Mouse (Mus musculus): ENCODE measurements around the gene Trim3. TPM values are rescaled to one million over a fixed set of nuclear protein-coding genes. Genes with fewer than 3 reads are reported as not detected.

The Trim3 gene
- polyA plus RNA-seq, 1 experiment from 2014 or later = 44.0 TPM

GRCm38 (mm10) chr7:105570756-105571155 is 62.6 kb downstream of the Trim3 start:
- ATAC-seq (ENCODE audit: insufficient number of reproducible peaks, insufficient read depth, low FRiP score, low TSS enrichment) = no peak
- Histone ChIP-seq H3K9me3 (no peaks in the 10 kb centered on the region), H3K4me2 (replicated peaks) (no peak overlapping the region), H3K4me3 (no peak overlapping the region), H3K27ac (no peak overlapping the region), H3K36me3 (peaks cover 46% of the 10 kb centered on the region), H3K9ac (no peak overlapping the region), H3K27me3 (no peaks in the 10 kb centered on the region), H3K4me1 (peaks cover 21% of the 10 kb centered on the region)
- 79% methylated on average over 4 of the region's 4 CpGs for WGBS

DNA sequence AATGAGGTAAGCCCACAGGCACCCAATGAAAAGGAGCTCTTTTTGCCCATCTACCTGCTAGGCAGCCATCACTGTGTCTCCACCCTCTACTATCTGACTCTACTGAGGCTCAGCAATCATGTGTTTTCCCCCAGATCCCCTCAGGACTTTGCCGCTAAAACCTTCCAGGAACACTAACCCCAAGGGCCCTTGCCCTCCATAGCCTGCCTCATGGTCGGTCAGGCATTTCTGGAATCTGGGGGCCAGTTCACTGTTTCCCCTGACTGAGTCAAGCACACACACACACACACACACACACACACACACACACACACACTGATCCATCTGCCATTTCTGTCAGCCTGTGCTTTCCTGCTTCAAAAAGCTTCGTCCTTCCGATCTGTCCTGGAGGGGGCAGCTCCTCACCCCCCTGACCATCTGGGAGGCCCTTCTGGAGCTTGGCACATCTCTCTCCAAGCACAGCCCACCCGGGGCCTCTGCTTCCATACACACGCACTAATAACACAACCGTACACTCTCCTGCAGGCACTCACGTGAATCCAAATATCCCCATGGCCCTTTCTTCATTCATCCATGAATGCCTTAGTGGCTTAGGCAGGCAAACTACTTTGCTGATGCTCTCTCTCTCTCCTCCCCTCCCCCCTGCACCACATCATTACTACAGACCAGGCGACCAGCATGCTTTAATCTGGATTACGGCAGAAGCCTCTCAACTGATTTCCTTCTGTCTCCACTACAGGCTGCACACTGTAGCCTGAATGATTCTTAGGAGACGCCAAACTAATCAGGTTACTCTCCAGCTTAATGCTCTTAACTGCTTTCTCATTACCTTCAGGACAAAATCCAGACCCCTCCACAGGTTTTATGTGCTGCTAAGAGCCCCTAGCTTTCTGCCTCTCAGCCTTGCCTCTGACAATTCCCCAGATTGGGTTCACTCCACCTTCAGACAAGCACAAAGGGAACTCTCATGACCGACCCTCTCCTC is 63.6 kb downstream of the Trim3 start:
- Histone ChIP-seq H3K27me3 (no peaks in the 10 kb centered on the region), H3K27ac (peak overlapping the region; percentile 46; the same call in 1 of the 2 replicates), H3K4me1 (peaks cover 21% of the 10 kb centered on the region), H3K9ac (no peak overlapping the region), H3K4me3 (no peak overlapping the region), H3K4me2 (replicated peaks) (peak overlapping the region; percentile 15; the same call in 1 of the 2 replicates), H3K9me3 (no peaks in the 10 kb centered on the region), H3K36me3 (peaks cover 55% of the 10 kb centered on the region)
- WGBS = 29% methylated on average over 12 of the region's 12 CpGs
- no peak for ATAC-seq (ENCODE audit: insufficient number of reproducible peaks, insufficient read depth, low FRiP score, low TSS enrichment)

DNA sequence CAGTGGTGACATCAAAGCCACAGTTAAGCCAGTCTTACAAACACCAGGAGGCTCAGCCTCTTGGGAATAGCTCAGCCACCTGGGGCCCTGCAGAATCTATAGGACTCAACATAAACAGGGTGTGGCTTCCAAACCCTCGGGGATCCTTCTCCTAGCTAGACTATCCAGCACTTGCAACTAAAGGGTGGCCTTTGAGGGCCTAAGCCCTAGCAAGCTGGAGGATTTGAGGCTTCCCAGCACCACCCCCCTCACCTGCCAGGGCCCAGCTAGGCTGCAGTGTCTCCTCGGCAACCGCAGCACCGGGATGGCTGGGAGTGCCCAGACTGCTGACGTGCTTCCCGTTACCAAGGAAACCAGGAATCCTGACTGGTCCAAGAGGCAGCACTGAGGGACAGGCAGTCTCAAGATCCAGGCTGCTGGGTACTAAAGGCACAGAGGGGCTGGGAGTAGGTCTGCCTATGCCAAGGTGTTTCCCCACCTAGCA is 64.3 kb downstream of the Trim3 start:
- Histone ChIP-seq H3K4me2 (replicated peaks) (0 out of 2 replicates have a peak overlapping the region, but pooled peaks have one; percentile 7), H3K9ac (no peak overlapping the region)

GRCm38 (mm10) chr7:105568583-105568982 is 64.8 kb downstream of the Trim3 start:
- H3K9ac ChIP-seq = no peak overlapping the region
- no peaks in the 10 kb centered on the region for H3K9me3 ChIP-seq
- 25% methylated on average over 7 of the region's 7 CpGs for WGBS
- H3K4me3 ChIP-seq = no peak overlapping the region
- peak; percentile 43; the same call in 1 of the 2 replicates for ATAC-seq (ENCODE audit: insufficient number of reproducible peaks, insufficient read depth, low FRiP score, low TSS enrichment)
- H3K4me1 ChIP-seq = peaks cover 21% of the 10 kb centered on the region
- H3K27me3 ChIP-seq = no peaks in the 10 kb centered on the region
- peak overlapping the region; percentile 47; the same call in 1 of the 2 replicates for H3K27ac ChIP-seq
- H3K36me3 ChIP-seq = peaks cover 55% of the 10 kb centered on the region
- H3K4me2 ChIP-seq (replicated peaks) = 0 out of 2 replicates have a peak overlapping the region, but pooled peaks have one; percentile 7

More for the DNA sequence above, 64.3 kb downstream of the Trim3 start:
- WGBS = 4% methylated on average over 6 of the region's 6 CpGs
- H3K36me3 ChIP-seq = peaks cover 56% of the 10 kb centered on the region
- no peak overlapping the region for H3K4me3 ChIP-seq
- H3K27me3 ChIP-seq = no peaks in the 10 kb centered on the region
- H3K9me3 ChIP-seq = no peaks in the 10 kb centered on the region
- peaks cover 21% of the 10 kb centered on the region for H3K4me1 ChIP-seq
- peak; percentile 77 for ATAC-seq (ENCODE audit: insufficient number of reproducible peaks, insufficient read depth, low FRiP score, low TSS enrichment)
- H3K27ac ChIP-seq = peak overlapping the region; percentile 47; the same call in 1 of the 2 replicates

GRCm38 (mm10) chr7:105565071-105565836 is 68.1 kb downstream of the Trim3 start:
- 88% methylated on average over 17 of the region's 17 CpGs for WGBS
- no peaks in the 10 kb centered on the region for H3K27me3 ChIP-seq
- no peaks in the 10 kb centered on the region for H3K9me3 ChIP-seq
- H3K27ac ChIP-seq = no peak overlapping the region
- H3K9ac ChIP-seq = no peak overlapping the region
- peaks cover 59% of the 10 kb centered on the region for H3K36me3 ChIP-seq
- no peak overlapping the region for H3K4me2 ChIP-seq (replicated peaks)
- no peak for ATAC-seq (ENCODE audit: insufficient number of reproducible peaks, insufficient read depth, low FRiP score, low TSS enrichment)
- peaks cover 18% of the 10 kb centered on the region for H3K4me1 ChIP-seq
- no peak overlapping the region for H3K4me3 ChIP-seq

GRCm38 (mm10) chr7:105563367-105563766 is 70.0 kb downstream of the Trim3 start:
- H3K4me3 ChIP-seq = no peak overlapping the region
- ATAC-seq (ENCODE audit: insufficient number of reproducible peaks, insufficient read depth, low FRiP score, low TSS enrichment) = no peak
- peaks cover 75% of the 10 kb centered on the region for H3K36me3 ChIP-seq
- WGBS = 85% methylated on average over 3 of the region's 3 CpGs
- no peaks in the 10 kb centered on the region for H3K4me1 ChIP-seq
- H3K9me3 ChIP-seq = no peaks in the 10 kb centered on the region
- no peak overlapping the region for H3K27ac ChIP-seq
- H3K9ac ChIP-seq = no peak overlapping the region
- H3K4me2 ChIP-seq (replicated peaks) = no peak overlapping the region
- H3K27me3 ChIP-seq = no peaks in the 10 kb centered on the region

- H3K27me3 ChIP-seq = no peaks in the 10 kb centered on the region
- H3K9me3 ChIP-seq = no peaks in the 10 kb centered on the region
- no peak overlapping the region for H3K9ac ChIP-seq
- no peak overlapping the region for H3K27ac ChIP-seq
- no peak overlapping the region for H3K4me3 ChIP-seq
- WGBS = 87% methylated on average over 3 of the region's 3 CpGs
- peaks cover 79% of the 10 kb centered on the region for H3K36me3 ChIP-seq
- no peak overlapping the region for H3K4me2 ChIP-seq (replicated peaks)
- ATAC-seq (ENCODE audit: insufficient number of reproducible peaks, insufficient read depth, low FRiP score, low TSS enrichment) = no peak
- no peaks in the 10 kb centered on the region for H3K4me1 ChIP-seq
Measured at GRCm38 (mm10) chr7:105562317-105562716, 71.1 kb downstream of the Trim3 start.

DNA sequence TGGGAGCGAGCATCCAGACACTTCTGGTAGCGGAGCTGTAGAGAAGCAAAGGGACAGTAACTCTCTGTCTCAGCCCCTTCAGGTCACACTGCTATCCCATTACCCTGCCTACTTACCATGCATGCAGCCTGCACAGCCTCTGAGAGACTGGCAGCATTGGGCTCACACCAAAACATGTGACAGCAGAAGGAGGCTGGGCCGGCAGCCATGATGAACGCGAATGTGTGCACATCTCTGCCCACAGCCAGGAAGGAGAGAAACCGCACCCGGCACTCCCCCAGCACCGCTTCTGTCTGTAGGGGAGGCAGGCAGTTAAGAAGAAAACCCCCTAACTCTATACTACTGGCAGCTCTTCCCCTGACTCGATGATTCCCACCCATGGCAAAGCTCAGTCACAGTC is 74.4 kb downstream of the Trim3 start:
- Histone ChIP-seq H3K27ac (no peak overlapping the region), H3K9ac (no peak overlapping the region), H3K9me3 (no peaks in the 10 kb centered on the region), H3K4me1 (peaks cover 14% of the 10 kb centered on the region), H3K4me3 (no peak overlapping the region), H3K27me3 (no peaks in the 10 kb centered on the region), H3K36me3 (peaks cover 54% of the 10 kb centered on the region), H3K4me2 (replicated peaks) (no peak overlapping the region)
- WGBS = 89% methylated on average over 9 of the region's 9 CpGs
- no peak for ATAC-seq (ENCODE audit: insufficient number of reproducible peaks, insufficient read depth, low FRiP score, low TSS enrichment)

- H3K27me3 ChIP-seq = no peaks in the 10 kb centered on the region
- WGBS = 79% methylated on average over 11 of the region's 11 CpGs
- H3K4me2 ChIP-seq (replicated peaks) = no peak overlapping the region
- H3K4me3 ChIP-seq = no peak overlapping the region
- H3K36me3 ChIP-seq = peaks cover 47% of the 10 kb centered on the region
- H3K9ac ChIP-seq = no peak overlapping the region
- H3K9me3 ChIP-seq = no peaks in the 10 kb centered on the region
- H3K4me1 ChIP-seq = peaks cover 14% of the 10 kb centered on the region
- H3K27ac ChIP-seq = no peak overlapping the region
- no peak for ATAC-seq (ENCODE audit: insufficient number of reproducible peaks, insufficient read depth, low FRiP score, low TSS enrichment)
Measured at GRCm38 (mm10) chr7:105557671-105558070, 75.7 kb downstream of the Trim3 start.

GRCm38 (mm10) chr7:105556406-105556805 is 77.0 kb downstream of the Trim3 start:
- WGBS = 91% methylated on average over 8 of the region's 8 CpGs
- peaks cover 14% of the 10 kb centered on the region for H3K4me1 ChIP-seq
- H3K27ac ChIP-seq = no peak overlapping the region
- peaks cover 37% of the 10 kb centered on the region for H3K36me3 ChIP-seq
- H3K4me2 ChIP-seq (replicated peaks) = no peak overlapping the region
- no peaks in the 10 kb centered on the region for H3K27me3 ChIP-seq
- no peak for ATAC-seq (ENCODE audit: insufficient number of reproducible peaks, insufficient read depth, low FRiP score, low TSS enrichment)
- no peaks in the 10 kb centered on the region for H3K9me3 ChIP-seq
- H3K9ac ChIP-seq = no peak overlapping the region
- no peak overlapping the region for H3K4me3 ChIP-seq

- no peak overlapping the region for H3K9ac ChIP-seq
- H3K9me3 ChIP-seq = no peaks in the 10 kb centered on the region
- H3K4me3 ChIP-seq = 0 out of 2 replicates have a peak overlapping the region, but pooled peaks have one; percentile 73
- no peaks in the 10 kb centered on the region for H3K27me3 ChIP-seq
- H3K4me1 ChIP-seq = peaks cover 14% of the 10 kb centered on the region
- no peak overlapping the region for H3K27ac ChIP-seq
- 84% methylated on average over 10 of the region's 10 CpGs for WGBS
- ATAC-seq (ENCODE audit: insufficient number of reproducible peaks, insufficient read depth, low FRiP score, low TSS enrichment) = no peak
- H3K4me2 ChIP-seq (replicated peaks) = peak overlapping the region; percentile 69
- H3K36me3 ChIP-seq = peaks cover 33% of the 10 kb centered on the region
Measured at GRCm38 (mm10) chr7:105555571-105555970, 77.8 kb downstream of the Trim3 start.
